Mouse (Mus musculus) olfactory bulb, adult 2 months (tissue): ENCODE data around the gene Slc9a5. TPM values are rescaled to one million over a fixed set of nuclear protein-coding genes. Genes with fewer than 3 reads are reported as not detected.
A peak's percentile ranks its signal among the peaks of the same experiment; 100 is the strongest.

Experiments
- H3K27ac ChIP-seq: fragments of 200-500 bp; 2 replicates; pipeline ENCODE4 v1.5.1; 2012; ENCODE audit warnings: low read depth, low read length; ENCODE audit not compliant: insufficient read depth
- H3K4me1 ChIP-seq: fragments of 200-500 bp; 2 replicates; pipeline ENCODE4 v1.6.1; 2012; ENCODE audit warnings: low read length; ENCODE audit not compliant: control insufficient read depth, insufficient read depth
- H3K4me3 ChIP-seq: fragments of 200-500 bp; 2 replicates; pipeline ENCODE4 v1.5.1; 2012; ENCODE audit warnings: mild to moderate bottlenecking, low read depth, low read length, moderate library complexity; ENCODE audit not compliant: insufficient read depth
- CTCF ChIP-seq: fragments of 200-500 bp; IDR thresholded peaks from 2 replicates; pipeline ENCODE4 v1.5.1; 2012; ENCODE audit warnings: low read depth, mild to moderate bottlenecking, low read length, moderate library complexity; ENCODE audit not compliant: insufficient read depth
- POLR2A ChIP-seq: fragments of 200-500 bp; IDR thresholded peaks from 2 replicates; pipeline ENCODE4 v1.6.1; 2012; ENCODE audit warnings: mild to moderate bottlenecking, low read depth, low read length, moderate library complexity; ENCODE audit not compliant: insufficient read depth
- WGBS: fragments of 180-500 bp; shearing (Covaris S2); methylation state at CpG from one replicate; pipeline ENCODE4 v1.1.7; 2018; 5-methylcytosine and 5-hydroxymethylcytosine counted together
- polyA plus RNA-seq: library from polyadenylated mRNA; stranded (reverse); fragments of >200 nt; gene quantifications from 2 replicates; pipeline ENCODE4 v1.2.4, GENCODE M21; 2012; ENCODE audit warnings: low replicate concordance; ENCODE audit not compliant: missing spikeins, insufficient read depth, insufficient read length

The Slc9a5 gene
- polyA plus RNA-seq, 1 experiment: not detected

- TF ChIP-seq CTCF (no peak), POLR2A (no peak)
- Histone ChIP-seq H3K27ac (no peak overlapping the region), H3K4me3 (peak overlapping the region; percentile 81), H3K4me1 (peaks cover 41% of the 10 kb centered on the region)
- WGBS: 1% methylated on average over 45 of the region's 48 CpGs
These were observed 591 bp downstream of the Slc9a5 start for GRCm38 (mm10) chr8:105349096-105349771.

- Histone ChIP-seq H3K27ac (no peak overlapping the region), H3K4me1 (peaks cover 39% of the 10 kb centered on the region), H3K4me3 (peak overlapping the region; percentile 21)
- WGBS: 23% methylated on average over 7 of the region's 7 CpGs
- TF ChIP-seq POLR2A: no peak
- TF ChIP-seq CTCF: no peak
These were observed 1.5 kb downstream of the Slc9a5 start for GRCm38 (mm10) chr8:105350186-105350585.

- H3K4me3 ChIP-seq: no peak overlapping the region
- peaks cover 19% of the 10 kb centered on the region for H3K4me1 ChIP-seq
- WGBS: 66% methylated on average over 8 of the region's 8 CpGs
- TF ChIP-seq CTCF (no peak), POLR2A (no peak)
- no peak overlapping the region for H3K27ac ChIP-seq
These were observed 5.0 kb downstream of the Slc9a5 start for GRCm38 (mm10) chr8:105353583-105354135.

- WGBS: 96% methylated on average over 4 of the region's 4 CpGs
- Histone ChIP-seq H3K4me1 (peaks cover 14% of the 10 kb centered on the region), H3K27ac (no peak overlapping the region), H3K4me3 (no peak overlapping the region)
- TF ChIP-seq CTCF (no peak), POLR2A (no peak)
These were observed 5.9 kb downstream of the Slc9a5 start for GRCm38 (mm10) chr8:105354549-105354948.

GRCm38 (mm10) chr8:105355179-105356024 is 6.8 kb downstream of the Slc9a5 start:
- 84% methylated on average over 26 of the region's 26 CpGs for WGBS
- Histone ChIP-seq H3K4me3 (no peak overlapping the region), H3K27ac (no peak overlapping the region), H3K4me1 (peaks cover 10% of the 10 kb centered on the region)
- TF ChIP-seq POLR2A: no peak
- TF ChIP-seq CTCF: no peak

- no peak overlapping the region for H3K4me3 ChIP-seq
- 92% methylated on average over 14 of the region's 14 CpGs for WGBS
- TF ChIP-seq POLR2A (no peak), CTCF (no peak)
- H3K4me1 ChIP-seq: peaks cover 7% of the 10 kb centered on the region; the same call in 1 of the 2 replicates
- no peak overlapping the region for H3K27ac ChIP-seq
These were observed 8.0 kb downstream of the Slc9a5 start for GRCm38 (mm10) chr8:105356681-105357080.

- TF ChIP-seq POLR2A (no peak), CTCF (no peak)
- 0 out of 2 replicates have a peak, but pooled peaks cover 2% of the 10 kb centered on the region for H3K4me1 ChIP-seq
- 89% methylated on average over 15 of the region's 15 CpGs for WGBS
- H3K4me3 ChIP-seq: no peak overlapping the region
- H3K27ac ChIP-seq: no peak overlapping the region
These were observed 10.6 kb downstream of the Slc9a5 start for GRCm38 (mm10) chr8:105359208-105359607.

- Histone ChIP-seq H3K27ac (no peak overlapping the region), H3K4me1 (0 out of 2 replicates have a peak, but pooled peaks cover 2% of the 10 kb centered on the region), H3K4me3 (no peak overlapping the region)
- 51% methylated on average over 4 of the region's 4 CpGs for WGBS
- TF ChIP-seq CTCF (no peak), POLR2A (no peak)
These were observed 11.0 kb downstream of the Slc9a5 start for GRCm38 (mm10) chr8:105359646-105360045.
